Mouse (Mus musculus) lung, embryonic 15.5 days (tissue): Measurements from ENCODE around the gene Eif2d. TPM values are rescaled to one million over a fixed set of nuclear protein-coding genes. Genes with fewer than 3 reads are reported as not detected.
A peak's percentile ranks its signal among the peaks of the same experiment; 100 is the strongest.

Experiments
- ATAC-seq: fragments of 200-750 bp; cut with Nextera tagmentation; 2 replicates; pipeline ENCODE4 v1.8.0; 2017; ENCODE audit warnings: moderate number of reproducible peaks, borderline replicate concordance; ENCODE audit not compliant: low FRiP score, low TSS enrichment; ENCODE audit errors: extremely low read depth
- H3K27ac ChIP-seq: fragments of 300-500 bp; sonication (generic); 2 replicates; pipeline ENCODE4 v1.5.1; 2015; ENCODE audit warnings: moderate library complexity, mild to moderate bottlenecking, inconsistent platforms
- H3K27me3 ChIP-seq: fragments of 300-500 bp; sonication (generic); 2 replicates; pipeline ENCODE4 v1.6.1; 2015; ENCODE audit warnings: inconsistent platforms
- H3K36me3 ChIP-seq: fragments of 300-500 bp; sonication (generic); 2 replicates; pipeline ENCODE4 v1.6.1; 2015; ENCODE audit warnings: inconsistent platforms
- H3K4me1 ChIP-seq: fragments of 300-500 bp; sonication (generic); 2 replicates; pipeline ENCODE4 v1.6.1; 2015; ENCODE audit warnings: inconsistent platforms
- H3K4me2 ChIP-seq: fragments of 300-500 bp; sonication (generic); 2 replicates; pipeline ENCODE4 v1.6.1; 2015; ENCODE audit warnings: inconsistent platforms, mild to moderate bottlenecking, moderate library complexity
- H3K4me3 ChIP-seq: fragments of 300-500 bp; sonication (generic); 2 replicates; pipeline ENCODE4 v1.5.1; 2015; ENCODE audit warnings: mild to moderate bottlenecking, inconsistent platforms
- H3K9ac ChIP-seq: fragments of 300-500 bp; sonication (generic); 2 replicates; pipeline ENCODE4 v1.6.1; 2015; ENCODE audit warnings: inconsistent platforms
- H3K9me3 ChIP-seq: fragments of 300-500 bp; sonication (generic); 2 replicates; pipeline ENCODE4 v1.6.1; 2016; ENCODE audit warnings: inconsistent platforms
- WGBS: fragments of 180-500 bp; shearing (Covaris S2); methylation state at CpG from one replicate; pipeline ENCODE4 v1.1.7; 2015; 5-methylcytosine and 5-hydroxymethylcytosine counted together
- polyA plus RNA-seq: library from polyadenylated mRNA; unstranded; fragments of >200 nt; fragmentation: Nextera tagmentation; extraction: Ambion mirVana; gene quantifications from 2 replicates; pipeline ENCODE4 v1.2.1, GENCODE M21; 2015

Eif2d gene
- polyA plus RNA-seq, 1 experiment from 2014 or later = 63.0 TPM

- ATAC-seq = no peak
- Histone ChIP-seq H3K9ac (no peak overlapping the region), H3K36me3 (no peaks in the 10 kb centered on the region), H3K27ac (no peak overlapping the region), H3K27me3 (no peaks in the 10 kb centered on the region), H3K4me2 (no peak overlapping the region), H3K4me1 (peaks cover 8% of the 10 kb centered on the region), H3K9me3 (no peaks in the 10 kb centered on the region), H3K4me3 (no peak overlapping the region)
- WGBS = 85% methylated on average over 5 of the region's 5 CpGs
These were observed 55.1 kb downstream of the Eif2d start for GRCm38 (mm10) chr1:131208081-131208480.

DNA sequence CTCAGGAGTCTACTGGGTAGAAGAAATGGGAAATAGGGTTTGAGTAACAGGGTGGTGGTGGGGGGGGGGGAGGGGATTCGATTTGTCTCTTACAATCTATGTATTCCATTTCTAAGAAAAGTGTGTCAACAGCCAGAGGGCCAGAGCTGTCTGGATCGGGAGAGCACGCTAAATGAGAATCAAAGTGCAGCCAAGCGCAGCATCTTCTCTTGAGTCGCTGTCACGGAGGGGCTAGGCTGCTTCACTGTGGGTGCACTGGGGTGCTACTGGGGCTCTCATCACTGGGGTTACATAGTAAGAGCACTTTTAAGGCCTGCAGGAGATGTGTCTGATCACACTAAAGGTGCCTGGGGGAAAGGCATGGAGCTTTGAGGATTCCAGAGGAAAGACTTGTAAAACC is 55.8 kb downstream of the Eif2d start:
- Histone ChIP-seq H3K9ac (no peak overlapping the region), H3K9me3 (no peaks in the 10 kb centered on the region), H3K27me3 (no peaks in the 10 kb centered on the region), H3K27ac (no peak overlapping the region), H3K4me1 (peaks cover 15% of the 10 kb centered on the region), H3K4me3 (no peak overlapping the region), H3K36me3 (no peaks in the 10 kb centered on the region), H3K4me2 (no peak overlapping the region)
- 86% methylated on average over 6 of the region's 6 CpGs for WGBS
- no peak for ATAC-seq

- WGBS = 69% methylated on average over 8 of the region's 8 CpGs
- Histone ChIP-seq H3K9ac (no peak overlapping the region), H3K36me3 (no peaks in the 10 kb centered on the region), H3K9me3 (no peaks in the 10 kb centered on the region), H3K4me3 (no peak overlapping the region), H3K27me3 (no peaks in the 10 kb centered on the region), H3K27ac (no peak overlapping the region), H3K4me1 (peaks cover 22% of the 10 kb centered on the region), H3K4me2 (no peak overlapping the region)
- ATAC-seq = no peak
These were observed 57.0 kb downstream of the Eif2d start for GRCm38 (mm10) chr1:131209971-131210426.

GRCm38 (mm10) chr1:131211655-131212054 is 58.7 kb downstream of the Eif2d start:
- no peak for ATAC-seq
- H3K36me3 ChIP-seq = no peaks in the 10 kb centered on the region
- no peaks in the 10 kb centered on the region for H3K27me3 ChIP-seq
- no peak overlapping the region for H3K27ac ChIP-seq
- H3K9ac ChIP-seq = no peak overlapping the region
- H3K4me2 ChIP-seq = no peak overlapping the region
- no peak overlapping the region for H3K4me3 ChIP-seq
- WGBS = 74% methylated on average over 1 of the region's 1 CpGs
- H3K4me1 ChIP-seq = peaks cover 22% of the 10 kb centered on the region
- H3K9me3 ChIP-seq = no peaks in the 10 kb centered on the region

GRCm38 (mm10) chr1:131212956-131213355 is 60.0 kb downstream of the Eif2d start:
- Histone ChIP-seq H3K9me3 (no peaks in the 10 kb centered on the region), H3K9ac (no peak overlapping the region), H3K36me3 (no peaks in the 10 kb centered on the region), H3K4me2 (no peak overlapping the region), H3K4me1 (peaks cover 18% of the 10 kb centered on the region), H3K27me3 (no peaks in the 10 kb centered on the region), H3K27ac (peak overlapping the region; percentile 56), H3K4me3 (no peak overlapping the region)
- peak; percentile 60; the same call in 1 of the 2 replicates for ATAC-seq
- 49% methylated on average over 5 of the region's 5 CpGs for whole genome bisulfite sequencing

GRCm38 (mm10) chr1:131213361-131213760 is 60.4 kb downstream of the Eif2d start:
- Histone ChIP-seq H3K9me3 (no peaks in the 10 kb centered on the region), H3K27me3 (no peaks in the 10 kb centered on the region), H3K4me2 (no peak overlapping the region), H3K36me3 (no peaks in the 10 kb centered on the region), H3K9ac (no peak overlapping the region), H3K4me1 (peaks cover 18% of the 10 kb centered on the region), H3K4me3 (no peak overlapping the region), H3K27ac (peak overlapping the region; percentile 56)
- no peak for ATAC-seq
- 69% methylated on average over 6 of the region's 6 CpGs for WGBS

- Histone ChIP-seq H3K36me3 (no peaks in the 10 kb centered on the region), H3K4me1 (peaks cover 5% of the 10 kb centered on the region; the same call in 1 of the 2 replicates), H3K9me3 (no peaks in the 10 kb centered on the region), H3K27me3 (no peaks in the 10 kb centered on the region), H3K9ac (no peak overlapping the region), H3K4me2 (no peak overlapping the region), H3K27ac (no peak overlapping the region), H3K4me3 (no peak overlapping the region)
- ATAC-seq = no peak
- 79% methylated on average over 11 of the region's 11 CpGs for WGBS
These were observed 66.0 kb downstream of the Eif2d start for GRCm38 (mm10) chr1:131218933-131219332.

DNA sequence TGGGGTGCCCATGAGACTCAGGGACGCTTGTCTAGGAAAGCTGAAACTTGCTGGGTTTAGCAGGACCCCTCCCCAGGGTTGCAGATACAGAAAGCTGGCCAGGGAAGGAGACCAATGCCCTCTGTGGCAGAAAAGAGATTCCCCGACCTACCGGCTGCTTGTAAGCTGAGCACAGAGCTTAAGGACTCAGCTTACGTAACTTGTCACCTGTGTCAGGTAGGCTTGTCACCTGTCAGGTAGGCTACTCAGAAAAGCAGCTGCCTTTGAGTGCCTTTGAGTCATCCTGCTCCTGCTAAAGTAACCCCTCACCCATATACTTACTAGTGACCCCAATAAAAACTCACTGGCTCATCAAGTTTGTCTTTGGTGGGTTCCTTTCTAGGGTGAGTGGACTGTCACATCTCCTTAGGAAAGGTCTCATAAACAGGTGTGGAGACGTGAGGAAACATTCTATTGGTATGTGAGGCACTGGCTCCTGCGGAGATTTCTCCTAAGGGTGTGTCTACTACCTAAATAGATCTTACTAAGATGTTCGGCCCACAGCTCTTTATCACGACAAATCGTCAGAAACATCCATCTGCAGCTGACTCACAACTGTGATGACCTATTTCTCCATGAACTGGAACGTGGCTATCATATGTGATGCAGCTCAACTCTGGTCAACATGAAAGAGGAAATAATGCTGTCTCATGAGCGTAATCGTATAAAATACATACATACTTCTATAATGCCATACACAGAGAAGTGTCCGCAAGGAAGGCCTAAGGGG is 69.0 kb downstream of the Eif2d start:
- Histone ChIP-seq H3K4me1 (no peaks in the 10 kb centered on the region), H3K9ac (no peak overlapping the region), H3K27ac (no peak overlapping the region), H3K27me3 (no peaks in the 10 kb centered on the region), H3K4me2 (no peak overlapping the region), H3K4me3 (no peak overlapping the region), H3K36me3 (no peaks in the 10 kb centered on the region), H3K9me3 (no peaks in the 10 kb centered on the region)
- WGBS = 76% methylated on average over 13 of the region's 13 CpGs
- ATAC-seq = no peak

GRCm38 (mm10) chr1:131223345-131223744 is 70.4 kb downstream of the Eif2d start:
- Histone ChIP-seq H3K9me3 (no peaks in the 10 kb centered on the region), H3K4me1 (no peaks in the 10 kb centered on the region), H3K9ac (no peak overlapping the region), H3K27ac (peak overlapping the region; percentile 4; the same call in 1 of the 2 replicates), H3K4me2 (no peak overlapping the region), H3K36me3 (no peaks in the 10 kb centered on the region), H3K4me3 (no peak overlapping the region), H3K27me3 (no peaks in the 10 kb centered on the region)
- WGBS = 59% methylated on average over 2 of the region's 2 CpGs
- ATAC-seq = peak; percentile 54; the same call in 1 of the 2 replicates

DNA sequence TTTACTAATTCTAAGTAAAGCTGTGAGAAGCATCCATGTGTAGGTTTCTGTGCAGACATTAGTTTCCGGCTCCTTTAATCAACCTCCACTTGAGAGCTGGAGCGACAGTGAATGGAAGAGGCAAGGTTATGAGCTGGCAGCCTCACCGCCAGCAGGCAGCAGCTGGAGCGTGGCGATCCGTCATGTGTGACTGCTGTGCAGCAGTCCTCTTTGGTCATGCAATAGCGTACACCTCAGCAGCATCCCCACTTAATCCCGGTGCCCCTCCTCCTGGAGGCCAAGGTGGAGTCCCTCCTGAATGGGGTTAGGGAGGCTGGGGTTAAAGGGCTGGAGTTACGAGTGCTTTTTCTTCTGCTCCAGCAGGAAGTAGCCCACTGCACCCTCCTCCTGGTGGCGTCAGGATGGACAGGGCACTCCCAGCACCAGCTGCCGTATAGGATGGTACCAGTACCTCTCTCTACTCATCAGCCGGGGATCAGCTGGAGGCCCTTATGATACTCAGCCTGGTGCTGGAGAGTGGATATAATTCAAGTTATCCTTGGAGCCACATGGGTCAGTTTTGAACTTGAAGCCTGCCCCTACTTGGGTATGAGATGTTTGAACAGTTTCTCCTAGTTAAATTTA is 72.0 kb downstream of the Eif2d start:
- H3K4me2 ChIP-seq = no peak overlapping the region
- no peak overlapping the region for H3K9ac ChIP-seq
- H3K9me3 ChIP-seq = no peaks in the 10 kb centered on the region
- H3K27ac ChIP-seq = no peak overlapping the region
- no peaks in the 10 kb centered on the region for H3K27me3 ChIP-seq
- no peak overlapping the region for H3K4me3 ChIP-seq
- H3K4me1 ChIP-seq = no peaks in the 10 kb centered on the region
- no peaks in the 10 kb centered on the region for H3K36me3 ChIP-seq
- no peak for ATAC-seq
- WGBS = 59% methylated on average over 12 of the region's 12 CpGs

- Histone ChIP-seq H3K9ac (no peak overlapping the region), H3K36me3 (no peaks in the 10 kb centered on the region), H3K4me3 (no peak overlapping the region), H3K4me1 (no peaks in the 10 kb centered on the region), H3K9me3 (no peaks in the 10 kb centered on the region), H3K4me2 (no peak overlapping the region), H3K27me3 (no peaks in the 10 kb centered on the region), H3K27ac (no peak overlapping the region)
- 43% methylated on average over 7 of the region's 7 CpGs for WGBS
- no peak for ATAC-seq
These were observed 75.2 kb downstream of the Eif2d start for GRCm38 (mm10) chr1:131228225-131228624.

GRCm38 (mm10) chr1:131228659-131229058 is 75.7 kb downstream of the Eif2d start:
- Histone ChIP-seq H3K27me3 (no peaks in the 10 kb centered on the region), H3K4me3 (no peak overlapping the region), H3K27ac (no peak overlapping the region), H3K9me3 (no peaks in the 10 kb centered on the region), H3K36me3 (no peaks in the 10 kb centered on the region), H3K4me2 (no peak overlapping the region), H3K4me1 (no peaks in the 10 kb centered on the region), H3K9ac (no peak overlapping the region)
- 77% methylated on average over 5 of the region's 5 CpGs for whole genome bisulfite sequencing
- no peak for ATAC-seq
